Mouse (Mus musculus): Measurements from ENCODE around the gene Tmc6.

DNA sequence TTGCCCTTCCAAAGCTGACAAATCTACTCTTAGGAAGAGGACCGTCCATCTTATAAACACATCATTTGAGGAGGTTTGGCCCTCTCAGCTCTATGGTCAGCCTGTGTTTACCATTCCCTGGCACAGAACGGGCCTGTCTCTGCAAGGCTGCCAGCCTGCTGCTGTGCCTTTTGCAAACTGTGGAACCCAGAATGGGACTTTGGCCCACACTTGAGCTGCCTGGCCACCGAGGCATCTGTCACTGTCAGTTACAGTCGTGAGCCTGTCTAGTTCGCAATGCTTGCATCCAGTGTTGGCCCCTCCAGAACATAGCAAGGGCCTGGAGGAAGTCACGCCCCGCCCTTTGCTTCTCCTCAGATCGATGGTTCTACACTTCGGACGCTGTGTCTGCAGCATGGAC lies 22.7 kb downstream of the Tmc6 start:
- TF ChIP-seq CTCF (conservative IDR thresholded peaks at IDR 0.05 in 1 of 2, IDR thresholded peaks at IDR 0.05 in 1 of 2; ENCODE audit: low read depth in 2 of 2, low read length in 2 of 2) (no peak), BHLHE40 (IDR thresholded peaks at IDR 0.05; ENCODE audit: low read depth, low read length) (no peak), MAFK (IDR thresholded peaks at IDR 0.05; ENCODE audit: insufficient replicate concordance, low read length) (no peak), HCFC1 (IDR thresholded peaks at IDR 0.05; ENCODE audit: low read depth, low read length) (no peak), EP300 (IDR thresholded peaks at IDR 0.05; ENCODE audit: low read length) (no peak), MAX (IDR thresholded peaks at IDR 0.05; ENCODE audit: low read length) (no peak), UBTF (IDR thresholded peaks at IDR 0.05; ENCODE audit: low read depth, low read length) (no peak), CHD1 (IDR thresholded peaks at IDR 0.05; ENCODE audit: low read depth, low read length) (no peak), CHD2 (IDR thresholded peaks at IDR 0.05; ENCODE audit: low read length) (no peak)

All from CH12.LX (cell line).